Mouse (Mus musculus): ENCODE results near the gene Glt1d1.
A peak's percentile ranks its signal among the peaks of the same experiment; 100 is the strongest.

Gene Glt1d1

DNA sequence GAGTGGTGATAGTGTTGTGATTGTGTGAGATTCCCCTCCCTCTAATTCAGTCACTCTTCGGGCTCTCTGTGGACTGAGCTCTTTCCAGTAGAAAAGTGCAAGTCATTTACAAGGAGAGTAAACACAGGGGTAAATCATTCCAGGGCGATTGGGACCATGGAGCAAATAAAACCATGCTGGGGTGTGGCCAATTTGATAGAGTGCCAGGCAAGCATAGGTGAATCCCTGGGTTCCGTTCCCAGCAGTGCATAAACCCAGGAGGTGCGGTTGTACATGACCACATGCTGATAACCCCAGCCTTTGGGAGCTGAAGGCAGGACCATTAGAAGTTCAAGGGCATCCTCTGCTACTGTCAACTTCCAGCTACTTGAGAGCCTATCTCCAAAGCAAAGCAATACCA, 1.1 kb downstream of the Glt1d1 start:
- DNase-seq: no peak

DNA sequence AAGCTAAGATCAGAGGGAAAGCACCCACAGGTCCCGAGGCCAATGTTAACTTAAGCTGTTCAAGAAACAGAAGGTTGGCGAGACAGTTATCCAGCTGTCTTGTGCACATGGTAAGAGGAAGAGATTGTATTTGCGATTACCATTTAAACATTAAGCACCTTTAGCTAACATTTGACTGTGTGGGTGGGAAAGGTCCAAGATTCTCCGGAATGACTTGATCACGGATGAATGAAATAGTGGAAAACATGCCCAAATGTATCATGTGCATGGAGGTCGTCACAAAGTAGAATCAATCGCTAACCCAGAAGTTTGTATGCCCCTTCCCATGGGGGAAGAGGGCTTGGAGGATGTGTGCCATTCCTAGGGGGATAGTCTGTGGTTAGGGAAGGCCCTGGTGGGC, 1.6 kb downstream of the Glt1d1 start:
- DNase-seq: no peak

DNA sequence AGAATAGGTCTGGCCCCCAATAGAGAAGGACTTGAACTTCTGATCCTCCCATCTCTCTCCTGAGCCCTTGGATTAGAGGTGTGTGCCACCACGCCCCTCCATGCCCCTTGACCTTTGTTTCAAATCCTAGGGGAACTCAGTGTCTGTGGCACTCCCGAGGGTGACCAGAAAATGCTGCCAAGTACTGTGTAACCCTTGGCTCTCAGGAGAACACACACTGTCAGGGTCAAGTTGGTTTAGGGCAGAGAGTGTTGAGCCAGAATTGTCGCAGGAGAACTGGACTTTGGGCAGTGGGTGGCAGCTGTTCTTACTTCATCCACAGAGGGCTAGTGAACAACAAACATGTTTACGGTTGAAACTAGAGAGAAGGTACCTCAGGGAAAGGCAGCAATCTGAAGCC, 5.6 kb downstream of the Glt1d1 start:
- DNase-seq: no peak

DNA sequence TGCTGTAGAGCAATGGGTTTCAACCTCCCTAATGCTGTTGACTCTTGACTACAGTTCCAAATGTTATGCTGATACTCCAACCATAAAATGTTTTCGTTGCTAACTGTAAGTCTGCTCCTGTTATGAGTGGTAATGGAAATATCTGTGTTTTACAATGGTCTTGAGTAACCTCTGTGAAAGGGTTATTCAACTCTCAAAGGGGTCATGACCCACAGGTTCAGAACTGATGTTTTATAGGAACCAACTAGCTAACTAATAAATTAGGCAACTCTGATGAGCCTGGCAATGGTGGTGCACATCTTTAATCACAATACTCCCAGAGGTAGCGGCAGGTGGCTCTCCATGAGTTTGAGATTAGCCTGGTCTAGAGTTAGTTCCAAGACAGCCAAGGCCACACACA, 6.1 kb downstream of the Glt1d1 start:
- no peak for DNase-seq

DNA sequence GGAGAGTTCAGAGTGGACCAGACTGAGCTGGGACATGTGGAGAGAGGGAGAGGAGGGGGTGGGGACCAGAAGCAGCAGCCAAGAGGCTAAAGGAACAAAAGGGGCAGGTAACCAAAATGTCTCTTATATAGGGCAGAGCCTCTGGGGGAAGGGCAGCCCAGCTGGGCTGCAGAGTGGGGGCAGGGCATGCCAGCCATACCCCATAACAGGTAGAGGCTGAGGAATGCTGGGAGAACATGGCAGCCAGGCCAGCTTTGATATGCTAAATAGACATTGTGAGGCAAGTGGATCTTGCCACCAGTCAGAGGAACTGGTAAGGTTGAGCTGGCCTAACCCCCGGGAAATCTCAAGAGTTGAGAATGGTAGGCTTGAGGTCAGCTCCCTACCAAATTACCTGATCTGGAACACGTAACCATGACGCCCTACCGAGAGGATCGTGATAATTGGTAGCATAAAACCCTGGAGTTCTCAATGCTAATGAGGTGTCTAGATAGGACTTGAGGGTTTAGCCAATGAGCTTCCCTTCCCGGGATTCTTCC, 7.1 kb downstream of the Glt1d1 start:
- no peak for DNase-seq

- DNase-seq: no peak
These were observed 7.6 kb downstream of the Glt1d1 start for GRCm38 (mm10) chr5:127639635-127640034.

- DNase-seq: no peak
These were observed 8.3 kb downstream of the Glt1d1 start for GRCm38 (mm10) chr5:127640359-127640758.

GRCm38 (mm10) chr5:127641185-127641958, 9.3 kb downstream of the Glt1d1 start:
- DNase-seq: no peak

DNA sequence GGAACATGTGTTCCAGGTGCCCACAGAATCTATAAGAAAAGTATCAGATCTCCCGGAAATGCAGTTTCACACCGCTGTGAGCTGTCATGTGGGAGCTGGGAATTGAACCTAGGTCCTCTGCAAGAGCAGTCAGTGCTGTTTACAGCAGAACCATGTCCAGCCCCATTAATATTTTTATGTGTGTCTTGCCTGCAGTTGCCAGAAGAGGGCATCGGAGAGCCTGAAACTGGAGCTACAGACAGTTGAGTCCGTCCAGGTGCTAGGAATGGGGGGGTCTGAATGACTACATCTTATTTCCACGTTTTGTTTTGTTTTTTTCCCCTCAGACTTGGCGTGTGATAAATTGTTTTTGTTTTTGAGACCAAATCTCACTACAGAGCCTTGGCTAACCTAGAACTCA, 16.0 kb downstream of the Glt1d1 start:
- DNase-seq: peak; percentile 26

- DNase-seq: peak; percentile 13
These were observed 17.0 kb downstream of the Glt1d1 start for GRCm38 (mm10) chr5:127649077-127649476.

DNA sequence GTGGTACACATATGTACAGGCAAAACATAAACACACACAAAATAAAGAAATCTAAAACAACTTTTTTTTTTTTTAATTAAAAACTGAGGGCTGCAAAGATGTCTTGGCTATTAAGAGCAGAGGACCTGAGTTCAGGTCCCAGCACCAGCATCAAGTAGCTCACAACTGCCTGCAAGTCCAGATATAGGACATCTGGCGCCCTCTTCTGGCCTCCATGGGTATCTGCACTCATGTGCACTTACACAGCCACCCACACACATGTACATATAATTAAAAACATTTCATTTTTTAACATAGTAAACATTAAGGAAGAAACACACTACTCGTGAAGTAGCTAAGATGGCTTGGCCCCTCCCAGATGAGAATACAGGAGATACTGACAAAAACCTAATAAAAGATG, 26.2 kb downstream of the Glt1d1 start:
- no peak for DNase-seq

DNA sequence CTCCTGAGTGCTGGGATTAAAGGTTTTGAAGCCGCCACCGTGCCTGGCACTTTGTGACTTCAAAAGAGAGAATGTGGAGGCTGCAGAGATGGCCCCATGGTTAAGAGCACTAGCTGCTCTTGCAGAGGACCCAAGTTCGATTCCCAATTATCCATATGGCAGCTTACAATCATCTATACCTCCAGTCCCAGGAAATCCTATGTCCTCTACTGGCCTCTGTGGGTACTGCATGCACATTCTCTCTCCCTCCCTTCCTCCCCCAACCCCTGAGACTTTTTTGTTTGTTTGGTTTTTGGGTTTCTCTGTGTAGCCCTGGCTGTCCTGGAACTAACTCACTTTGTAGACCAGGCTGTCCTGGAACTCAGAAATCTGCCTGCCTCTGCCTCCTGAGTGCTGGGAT, 27.2 kb downstream of the Glt1d1 start:
- no peak for DNase-seq

GRCm38 (mm10) chr5:127660267-127660666, 28.2 kb downstream of the Glt1d1 start:
- no peak for DNase-seq

DNA sequence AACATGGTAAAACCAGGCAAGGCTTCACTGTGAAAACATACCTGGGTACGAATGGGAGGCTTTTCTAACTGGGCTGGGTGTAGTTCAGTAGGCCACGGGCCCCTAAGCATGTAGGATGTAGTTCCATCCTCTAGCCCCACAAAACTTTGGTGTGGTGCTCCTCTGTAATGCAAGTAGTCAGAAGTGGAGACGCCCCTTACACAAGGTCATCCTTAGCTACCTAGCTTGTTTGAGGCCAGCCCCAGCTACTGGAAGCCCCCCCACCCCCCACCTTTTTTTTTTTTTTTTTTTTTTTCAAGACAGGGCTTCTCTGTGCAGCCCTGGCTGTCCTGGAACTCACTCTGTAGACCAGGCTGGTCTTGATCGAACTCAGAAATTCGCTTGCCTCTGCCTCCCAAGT, 28.9 kb downstream of the Glt1d1 start:
- DNase-seq: no peak

GRCm38 (mm10) chr5:127673913-127674312, 41.9 kb downstream of the Glt1d1 start:
- DNase-seq: no peak

DNA sequence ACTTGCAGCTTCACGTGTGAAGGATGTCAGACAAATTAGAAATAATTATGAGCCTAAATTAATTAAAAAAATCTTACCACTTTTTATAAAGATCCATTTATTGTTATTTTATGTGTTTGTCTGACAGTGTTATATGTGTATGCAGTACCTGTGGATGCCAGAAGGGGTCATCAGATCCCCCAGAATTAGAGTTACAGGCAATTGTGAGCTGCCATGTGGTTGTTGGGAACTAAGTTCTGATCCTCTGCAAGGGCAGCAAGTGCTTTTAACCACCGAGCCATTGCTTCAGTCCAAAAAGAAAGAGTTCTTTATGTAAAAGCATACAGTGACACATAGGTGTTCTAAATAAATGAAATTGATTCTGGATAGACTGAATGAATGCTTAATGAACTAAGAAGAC, 45.5 kb downstream of the Glt1d1 start:
- DNase-seq: no peak

DNA sequence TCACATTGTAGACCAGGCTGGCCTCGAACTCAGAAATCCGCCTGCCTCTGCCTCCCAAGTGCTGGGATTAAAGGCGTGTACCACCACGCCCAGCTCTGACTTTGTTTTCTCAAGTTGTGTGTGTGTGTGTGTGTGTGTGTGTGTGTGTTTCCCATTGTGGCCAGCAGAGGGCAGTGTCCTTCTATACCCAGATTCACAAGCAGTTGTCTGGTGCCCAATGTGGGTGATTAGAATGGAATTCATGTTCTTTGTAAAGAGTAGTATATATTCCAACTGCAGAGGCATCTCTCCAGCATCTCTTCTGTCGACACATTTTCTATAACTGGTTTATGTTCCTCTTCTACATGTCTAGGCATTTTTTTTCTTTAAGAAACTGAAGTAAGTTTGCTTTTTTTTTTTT, 46.4 kb downstream of the Glt1d1 start:
- DNase-seq: no peak

GRCm38 (mm10) chr5:127688568-127689170, 56.6 kb downstream of the Glt1d1 start:
- DNase-seq: no peak

GRCm38 (mm10) chr5:127691085-127691484, 59.0 kb downstream of the Glt1d1 start:
- no peak for DNase-seq

DNA sequence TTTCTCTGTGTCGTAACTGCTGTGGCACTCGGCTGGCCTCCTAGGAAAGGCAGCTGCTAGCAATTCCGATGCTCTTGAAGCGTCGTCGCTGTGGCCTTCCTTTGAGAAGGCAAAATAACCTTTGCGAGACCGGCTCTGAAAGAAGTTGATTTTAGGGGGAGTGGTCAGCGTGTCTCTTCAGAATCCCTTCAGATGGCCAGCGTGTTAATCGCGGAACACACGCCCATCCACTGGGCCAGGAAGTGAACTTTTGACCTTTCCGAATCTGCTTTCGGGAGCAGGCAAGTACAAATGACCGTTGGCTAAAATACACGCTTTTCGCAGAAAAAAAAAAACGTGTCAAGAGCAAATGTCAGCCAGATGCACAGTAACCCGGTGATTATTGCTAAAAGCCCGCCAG, 59.5 kb downstream of the Glt1d1 start:
- peak; percentile 10 for DNase-seq

DNA sequence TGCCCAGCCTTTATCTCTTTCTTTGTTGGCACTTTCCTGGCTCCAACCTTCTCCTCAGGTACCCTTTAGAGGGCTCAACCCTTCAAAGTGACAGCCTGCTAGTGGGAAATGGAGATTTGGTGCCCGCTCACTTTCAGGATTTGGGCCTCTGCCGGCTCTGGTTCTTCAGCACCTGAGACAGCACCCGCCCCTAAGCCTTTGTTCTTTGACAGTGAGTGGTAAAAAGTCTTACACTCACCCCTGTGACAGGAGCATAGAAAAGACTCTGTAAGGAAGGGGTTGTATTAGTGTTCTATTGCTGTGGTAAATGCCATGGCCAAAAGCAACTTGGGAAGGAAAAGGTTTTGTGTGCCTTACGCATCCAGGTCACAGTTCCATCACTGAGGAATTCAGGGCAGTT, 63.8 kb downstream of the Glt1d1 start:
- DNase-seq: no peak

- no peak for DNase-seq
These were observed 64.5 kb downstream of the Glt1d1 start for GRCm38 (mm10) chr5:127696602-127697001.

- DNase-seq: no peak
These were observed 66.5 kb downstream of the Glt1d1 start for GRCm38 (mm10) chr5:127698525-127698924.

GRCm38 (mm10) chr5:127699679-127700078, 67.6 kb downstream of the Glt1d1 start:
- DNase-seq: no peak

GRCm38 (mm10) chr5:127700156-127700555, 68.1 kb downstream of the Glt1d1 start:
- no peak for DNase-seq

Data from lung, postnatal 10 days (tissue).